Mouse (Mus musculus): ENCODE results near the gene Olfr1418.

DNA sequence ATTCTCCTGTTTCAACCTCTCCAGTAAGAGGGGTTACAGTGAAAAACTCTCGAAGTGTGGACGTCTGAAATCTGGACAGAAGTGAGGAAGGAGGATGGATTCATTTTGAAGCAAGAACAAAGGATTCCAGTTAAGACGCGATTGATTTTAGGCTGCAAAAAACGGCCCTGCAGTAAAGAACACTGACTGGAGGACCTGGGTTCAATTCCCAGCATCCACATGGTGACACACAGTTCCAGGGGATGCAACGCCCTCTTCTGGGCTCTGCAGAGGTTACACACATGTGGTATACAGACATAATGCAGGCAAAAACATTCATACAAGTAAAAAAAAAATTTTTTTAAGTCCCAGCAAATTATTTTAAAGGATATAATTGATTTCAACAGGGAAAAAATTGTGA is 40.7 kb downstream of the Olfr1418 start:
- TF ChIP-seq GATA1 (IDR thresholded peaks at IDR 0.05; ENCODE audit: borderline replicate concordance, low read length) (no peak), FLI1 (IDR thresholded peaks at IDR 0.05; ENCODE audit: low read length) (no peak)
